Mouse (Mus musculus) gastrocnemius, postnatal 4 days (tissue): Measurements from ENCODE around the gene Zfp503. TPM values are rescaled to one million over a fixed set of nuclear protein-coding genes. Genes with fewer than 3 reads are reported as not detected.

Experiments
- DNase-seq, 2 experiments: peaks; one replicate each; pipeline ENCODE4 v3.0.0; 2021 to 2022; ENCODE audit warnings: low spot score in 2 of 2, mixed read lengths in 2 of 2
- microRNA-seq: library from miRNA; unstranded; fragments of <30 nt; microRNA quantifications from one replicate; pipeline ENCODE4 v1.2.0, GENCODE M21; 2021
- total RNA-seq, 2 experiments: library from RNA; stranded (reverse); gene quantifications; 2 replicates each; pipeline ENCODE4 v1.2.3; 2021

Gene Zfp503
- total RNA-seq, 2 experiments from 2014 or later: 14.0 to 15.6 TPM

DNA sequence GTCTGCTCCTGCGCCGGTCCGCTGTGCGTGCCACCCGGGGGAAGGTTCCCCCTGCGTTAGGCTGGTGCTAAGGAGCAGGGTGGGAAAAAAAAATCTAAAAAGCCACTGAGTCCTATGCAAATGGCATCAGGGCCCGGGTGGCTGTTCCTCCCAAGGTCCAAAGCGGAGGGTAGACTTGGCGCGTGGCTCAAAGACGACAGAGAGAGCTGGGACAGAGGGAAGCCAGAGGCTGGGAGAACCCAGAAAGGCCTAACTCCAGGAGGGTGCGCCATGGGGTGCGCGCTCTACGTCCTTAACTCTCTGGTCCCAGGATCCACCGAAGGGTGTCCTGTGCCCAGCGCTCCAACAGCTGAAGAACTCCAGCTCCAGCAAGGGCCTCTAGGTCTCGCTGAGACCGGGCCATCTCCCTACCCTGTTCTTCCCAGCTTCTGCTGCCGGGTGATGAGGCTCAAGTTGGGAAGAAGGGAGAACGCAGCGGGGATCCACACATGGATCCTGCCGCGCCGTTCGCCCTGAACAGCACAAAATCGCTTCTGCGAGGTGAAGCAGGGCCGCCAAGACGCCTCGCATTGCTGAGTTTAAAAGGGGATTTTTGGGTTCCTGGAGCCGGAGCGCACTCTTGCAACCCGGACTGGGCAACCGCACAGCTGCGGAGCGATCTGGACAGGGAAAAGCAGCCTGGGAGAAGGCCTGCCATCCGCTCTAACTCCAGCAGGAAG is 6.7 kb downstream of the Zfp503 start:
- DNase-seq: peak; percentile 26 to 59

DNA sequence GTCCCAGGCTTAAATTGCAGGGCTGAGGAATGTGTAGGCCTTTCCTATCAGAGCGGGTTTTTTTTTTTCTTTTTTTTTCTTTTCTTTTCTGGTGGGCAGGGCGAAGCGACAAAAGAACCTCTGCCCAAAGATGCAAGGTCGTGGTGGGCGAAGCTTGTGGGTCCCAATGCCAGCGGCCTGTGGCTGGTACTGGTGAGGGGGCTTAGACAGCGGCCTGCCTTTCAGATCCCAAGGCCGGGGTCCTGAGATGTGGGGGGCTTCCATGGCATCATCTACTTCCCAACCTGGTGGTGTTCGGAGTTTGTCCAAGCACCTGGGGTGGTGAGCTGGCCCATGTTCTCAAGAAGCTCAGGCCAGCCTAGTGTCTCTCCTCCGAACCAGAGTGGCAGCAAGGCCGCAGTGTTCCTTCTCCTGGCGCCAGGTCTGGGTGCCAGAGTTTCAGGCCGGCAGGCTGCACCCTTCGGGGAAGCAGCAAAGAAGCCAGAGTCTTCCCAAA is 7.3 kb downstream of the Zfp503 start:
- DNase-seq: no peak

GRCm38 (mm10) chr14:21981462-21981861 is 7.9 kb downstream of the Zfp503 start:
- peak; percentile 83 to 86 for DNase-seq

- DNase-seq: peak; percentile 60 to 77
These were observed 20.4 kb downstream of the Zfp503 start for GRCm38 (mm10) chr14:21968978-21969377.

GRCm38 (mm10) chr14:21967375-21968010 is 21.9 kb downstream of the Zfp503 start:
- DNase-seq: no peak

DNA sequence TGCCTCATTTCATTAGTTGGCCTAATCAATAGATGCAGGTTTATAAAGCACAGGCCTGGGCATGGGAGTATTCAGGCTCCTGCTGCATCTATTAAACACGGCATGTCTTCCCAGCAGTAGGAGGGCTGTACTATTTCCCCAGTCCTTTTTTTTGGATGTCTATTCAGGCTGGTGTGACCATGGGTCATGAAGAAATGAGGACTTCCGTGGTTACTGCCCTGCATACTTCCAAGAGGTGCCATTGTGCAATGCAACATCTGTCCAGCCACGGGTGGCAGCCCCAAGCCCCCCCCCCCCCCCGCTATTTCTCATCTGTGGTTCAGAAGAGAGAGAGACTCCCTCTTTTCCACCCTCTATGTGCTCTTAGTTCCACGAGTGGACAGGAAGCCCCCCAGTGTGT is 23.1 kb downstream of the Zfp503 start:
- no peak for DNase-seq

GRCm38 (mm10) chr14:21962381-21963050 is 26.9 kb downstream of the Zfp503 start:
- DNase-seq: no peak

DNA sequence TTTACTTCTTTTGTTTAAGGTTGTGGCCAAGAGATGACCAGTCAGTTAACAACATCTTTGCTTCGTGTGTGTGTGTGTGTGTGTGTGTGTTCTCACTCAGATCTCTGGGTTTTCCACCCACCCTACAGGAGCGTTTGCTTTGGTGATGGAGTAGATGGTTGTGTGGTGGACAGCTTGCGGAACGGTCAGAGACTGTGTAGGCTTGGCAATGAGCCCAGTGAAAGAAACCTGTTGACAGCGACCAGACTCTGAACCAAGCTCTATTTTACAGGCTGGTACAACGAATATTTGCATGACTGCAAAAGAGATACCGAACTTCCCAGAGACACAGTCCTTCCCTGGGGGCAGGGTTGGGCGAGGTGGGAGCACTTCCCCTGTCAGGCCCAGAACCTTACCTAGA is 30.2 kb downstream of the Zfp503 start:
- no peak for DNase-seq

DNA sequence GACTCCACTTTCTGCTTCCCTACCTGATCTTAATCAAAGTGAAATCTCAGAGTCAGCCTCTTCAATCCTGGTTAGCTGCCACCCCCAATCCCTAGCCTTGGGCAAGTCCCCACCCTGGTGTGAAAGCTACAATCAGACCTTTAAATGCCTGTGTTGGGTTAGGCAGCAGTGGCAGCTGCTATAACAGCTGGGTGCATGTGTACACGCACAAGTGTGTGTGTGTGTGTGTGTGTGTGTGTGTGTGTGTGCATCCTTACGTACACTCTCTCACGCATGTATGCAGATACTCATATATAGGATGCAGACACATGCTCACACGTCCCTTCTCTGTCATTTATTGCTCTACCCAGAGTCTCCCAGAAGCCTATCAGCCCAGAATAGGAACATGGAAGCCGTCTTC is 30.8 kb downstream of the Zfp503 start:
- no peak for DNase-seq

DNA sequence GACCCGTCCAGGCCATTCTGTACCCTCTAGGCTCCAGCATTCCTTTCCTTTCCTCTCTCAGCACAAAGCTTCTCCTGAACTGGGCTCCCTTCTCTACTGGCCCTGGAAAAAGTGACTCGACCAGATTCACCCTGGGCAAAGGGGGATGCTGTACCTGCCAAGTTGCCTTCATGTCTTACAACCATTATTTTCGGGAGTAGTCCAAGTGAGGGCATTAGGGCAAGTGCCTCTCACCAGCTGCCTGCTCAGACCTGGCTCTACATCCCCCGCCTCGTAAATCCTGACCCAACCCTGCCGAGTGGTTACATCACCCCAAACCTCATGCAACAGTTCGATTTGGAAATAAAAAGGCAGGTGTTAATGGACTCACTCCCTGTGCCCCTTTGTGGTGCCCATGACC is 36.9 kb downstream of the Zfp503 start:
- DNase-seq: no peak

GRCm38 (mm10) chr14:21951896-21952523 is 37.4 kb downstream of the Zfp503 start:
- no peak for DNase-seq

DNA sequence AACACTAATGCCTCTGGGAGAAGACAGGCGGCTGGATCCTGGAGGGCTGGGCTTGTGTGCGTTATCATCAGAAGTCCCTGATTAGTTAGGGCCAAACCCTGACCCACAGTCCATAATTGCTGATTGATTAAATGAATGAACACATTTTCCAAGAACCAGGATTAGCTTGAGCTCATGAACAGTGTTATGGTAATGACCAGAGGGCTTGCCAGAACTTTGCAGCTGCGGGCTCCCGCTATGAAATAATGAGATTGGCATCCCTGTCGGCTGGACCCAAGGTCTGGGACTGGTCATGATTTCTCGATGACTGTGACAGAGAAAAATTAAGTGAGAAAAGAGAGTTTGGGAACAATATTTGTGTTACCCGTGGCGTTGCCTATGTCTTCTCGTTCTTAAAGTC is 44.5 kb downstream of the Zfp503 start:
- no peak for DNase-seq

- DNase-seq: no peak
These were observed 47.8 kb downstream of the Zfp503 start for GRCm38 (mm10) chr14:21941581-21941980.

GRCm38 (mm10) chr14:21937116-21937515 is 52.3 kb downstream of the Zfp503 start:
- no peak for DNase-seq

DNA sequence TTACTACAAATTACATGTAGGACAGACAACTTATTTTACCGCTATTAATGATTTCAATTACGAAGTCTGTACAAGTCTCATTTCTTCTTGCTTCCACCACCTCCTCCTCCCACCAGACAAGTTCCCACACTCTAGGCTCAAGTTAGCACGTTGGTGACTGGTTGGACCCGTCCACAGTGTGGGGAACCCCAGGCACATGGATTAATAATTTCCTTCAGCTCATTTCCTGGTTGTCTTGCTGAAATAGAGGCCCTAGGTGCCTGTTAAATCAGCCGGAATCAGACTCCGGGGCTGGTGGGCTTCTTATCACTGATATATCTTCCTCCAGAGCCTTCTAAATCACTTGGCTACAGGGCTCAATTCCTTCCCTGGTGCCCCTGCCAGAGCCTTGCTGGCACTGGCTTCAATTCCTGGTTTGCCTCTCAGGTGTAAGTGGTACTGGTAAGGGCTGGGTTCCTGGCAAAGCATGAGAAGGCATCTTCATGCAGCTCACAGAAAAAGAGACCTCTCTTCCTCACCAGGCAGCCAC is 53.2 kb downstream of the Zfp503 start:
- no peak for DNase-seq

Small RNA genes within 50 kb of the gene (microRNA-seq; reads per million reads assigned to microRNA genes)
- not detected for gene Gm27532

Other genes with a start within 250 kb of the Zfp503 start
- gene Samd8, start 239.1 kb downstream of the Zfp503 start, total RNA-seq: 10 to 100 TPM; 22.4 to 22.8 TPM
- 10 to 100 TPM; 15.0 to 15.6 TPM for gene Dusp13, start 238.4 kb downstream of the Zfp503 start, total RNA-seq
- gene Vdac2, start 164.4 kb downstream of the Zfp503 start, total RNA-seq: 100 to 1,000 TPM; 266 to 297 TPM
- 10 to 100 TPM; 10.3 to 13.9 TPM for gene Comtd1, start 140.6 kb downstream of the Zfp503 start, total RNA-seq
- gene Lrmda, start 30.1 kb upstream of the Zfp503 start, total RNA-seq: 1 to 10 TPM; 1.5 to 1.9 TPM